Comparison of ENCODE assay signal across 12 mouse cellular contexts in genomic region chr4:120702056-120702455, GRCm38 (mm10). TPM values are rescaled to one million over a fixed set of nuclear protein-coding genes. Genes with fewer than 3 reads are reported as not detected.
DNase-seq lines count a peak whose midpoint lies in the region; ATAC-seq lines count a peak whose summit lies in the region.
"Had no signal": no experiment of that assay in that cellular context is flagged by ENCODE, and none has a peak within 500 bp of the region (broad histone marks: within the 10 kb centered on the region; RNA-seq: fewer than 3 reads in every experiment).

No protein-coding gene starts in this region.

- no peak overlapping the region for H3K27ac ChIP-seq in forebrain, embryonic 13.5 days
- H3K27ac ChIP-seq in forebrain, embryonic 15.5 days (replicated peaks) = no peak overlapping the region
- H3K27ac ChIP-seq: heart, embryonic 10.5 days; limb, embryonic 13.5 days; midbrain, embryonic 10.5 days had no signal

- H3K4me2 ChIP-seq in forebrain, embryonic 13.5 days = no peak overlapping the region
- no peak overlapping the region for H3K4me2 ChIP-seq in forebrain, embryonic 15.5 days (replicated peaks)
- H3K4me2 ChIP-seq: limb, embryonic 13.5 days; lung, embryonic 14.5 days had no signal

- no peak overlapping the region for H3K9ac ChIP-seq in forebrain, embryonic 13.5 days
- no peak overlapping the region for H3K9ac ChIP-seq in forebrain, embryonic 15.5 days (replicated peaks)
- H3K9ac ChIP-seq: limb, embryonic 13.5 days; lung, embryonic 14.5 days had no signal

- H3K36me3 ChIP-seq in forebrain, embryonic 13.5 days (ENCODE audit: poor library complexity, severe bottlenecking) = no peaks in the 10 kb centered on the region
- no peaks in the 10 kb centered on the region for H3K36me3 ChIP-seq in forebrain, embryonic 15.5 days
- H3K36me3 ChIP-seq: heart, embryonic 10.5 days; midbrain, embryonic 10.5 days had no signal

- DNase-seq in layer of hippocampus, adult 11-12 months (ENCODE audit: low spot score) = peak; percentile 43
- no peak for DNase-seq in layer of hippocampus, adult 9-10 months (ENCODE audit: low spot score)
- peak; percentile 34 to 56 for DNase-seq in cerebellum, postnatal 36 days
- DNase-seq in right cerebral cortex, postnatal 25 days = peak; percentile 70
- no peak for DNase-seq in ovary, postnatal 14 days (ENCODE audit: low spot score)
- DNase-seq: lung, embryonic 14.5 days had no signal

- WGBS in forebrain, embryonic 13.5 days = 78% methylated on average over 8 of the region's 8 CpGs
- 68% methylated on average over 8 of the region's 8 CpGs for WGBS in forebrain, embryonic 15.5 days

- ATAC-seq in forebrain, embryonic 13.5 days = peak; percentile 48; the same call in 1 of the 2 replicates
- ATAC-seq in forebrain, embryonic 15.5 days (replicated peaks) = no peak
- ATAC-seq in megakaryocyte, adult 5-6 weeks (ENCODE audit: poor library complexity, severe bottlenecking) = no peak

- no peaks in the 10 kb centered on the region for H3K9me3 ChIP-seq in forebrain, embryonic 13.5 days (replicated peaks)
- H3K9me3 ChIP-seq in forebrain, embryonic 15.5 days = no peaks in the 10 kb centered on the region
- H3K9me3 ChIP-seq: heart, embryonic 10.5 days; limb, embryonic 13.5 days; midbrain, embryonic 10.5 days had no signal

- H3K4me1 ChIP-seq in forebrain, embryonic 13.5 days = no peaks in the 10 kb centered on the region
- 0 out of 2 replicates have a peak, but pooled peaks cover 3% of the 10 kb centered on the region for H3K4me1 ChIP-seq in forebrain, embryonic 15.5 days
- H3K4me1 ChIP-seq: limb, embryonic 13.5 days had no signal

- no peak overlapping the region for H3K4me3 ChIP-seq in forebrain, embryonic 13.5 days
- no peak overlapping the region for H3K4me3 ChIP-seq in forebrain, embryonic 15.5 days
- H3K4me3 ChIP-seq: heart, embryonic 10.5 days; limb, embryonic 13.5 days; midbrain, embryonic 10.5 days had no signal

- H3K27me3 ChIP-seq in forebrain, embryonic 13.5 days = peaks cover 36% of the 10 kb centered on the region
- H3K27me3 ChIP-seq in forebrain, embryonic 15.5 days = peaks cover 25% of the 10 kb centered on the region

RNA-seq across cellular contexts. Expression of gene Cited4, which starts 35.7 kb away (rescaled TPM):
- 0.44 and 0.84 TPM in 2 replicates for polyA plus RNA-seq in forebrain, embryonic 13.5 days (2015; fragmentation: Nextera tagmentation; extraction: Ambion mirVana)
- polyA plus RNA-seq in forebrain, embryonic 15.5 days (2015; fragmentation: Nextera tagmentation; extraction: Ambion mirVana) = 0.41 and 0.64 TPM in 2 replicates
- 0.65 and 1.1 TPM in 2 replicates for total RNA-seq in megakaryocyte, adult 5-6 weeks (2015)
- total RNA-seq in megakaryocyte, adult 5-6 weeks (2017) = 0.33 and 1.6 TPM in 2 replicates

RNA-seq across cellular contexts. Expression of gene Kcnq4, which starts 46.4 kb away (rescaled TPM):
- 3.4 and 4.0 TPM in 2 replicates for polyA plus RNA-seq in forebrain, embryonic 13.5 days (2015; fragmentation: Nextera tagmentation; extraction: Ambion mirVana)
- 8.8 TPM in 2 replicates for polyA plus RNA-seq in forebrain, embryonic 15.5 days (2015; fragmentation: Nextera tagmentation; extraction: Ambion mirVana)
- total RNA-seq in megakaryocyte, adult 5-6 weeks (2015) = not detected in 2 replicates
- not detected in 2 replicates for total RNA-seq in megakaryocyte, adult 5-6 weeks (2017)

Comparison
In these comparisons a context has a peak if more than half of its experiments do, and no peak if none do; other contexts are left out.
1. DNase-seq: peak in layer of hippocampus, adult 11-12 months (single experiment), cerebellum, postnatal 36 days (2 of 2) and right cerebral cortex, postnatal 25 days (single experiment); none in layer of hippocampus, adult 9-10 months (single experiment) and ovary, postnatal 14 days (single experiment).